In the genomic region with DNA sequence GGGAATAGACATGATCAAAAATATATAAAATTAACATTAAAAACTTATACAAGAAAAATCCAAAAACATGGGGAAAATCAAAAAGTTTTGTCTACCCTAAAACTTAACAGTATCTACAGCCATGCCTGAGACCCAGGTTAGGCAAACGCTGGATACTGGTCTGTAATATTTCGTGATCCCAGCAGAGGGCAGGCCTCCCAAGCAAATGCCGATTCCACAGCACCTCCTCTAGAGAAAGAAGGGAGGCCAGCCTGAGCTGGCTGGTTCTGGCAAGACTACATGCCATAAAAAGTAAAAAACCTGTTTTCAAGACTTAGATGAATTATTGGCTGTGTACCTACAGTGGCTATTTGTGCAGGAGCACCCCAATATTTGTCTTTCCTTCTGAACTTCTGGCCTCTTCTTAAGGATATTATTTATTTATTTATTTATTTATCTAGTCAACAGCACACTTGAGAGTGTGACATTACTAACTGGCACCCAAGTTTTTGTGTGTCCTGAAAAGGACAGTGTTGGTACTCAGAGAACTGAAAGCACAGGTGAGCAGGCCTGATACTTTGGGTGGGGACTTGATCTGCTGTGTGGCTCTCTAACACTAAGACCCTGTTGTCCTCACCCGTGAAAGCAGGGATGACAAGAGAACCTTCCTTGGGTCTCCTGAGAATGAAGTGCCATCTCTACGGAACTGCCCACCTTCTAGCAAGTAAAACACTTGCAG, we compare ENCODE assay signal across 8 mouse cellular contexts.
DNase-seq lines count a peak whose midpoint lies in the region; ATAC-seq lines count a peak whose summit lies in the region.

No protein-coding gene starts in this region.

- no peak overlapping the region for H3K9ac ChIP-seq in midbrain, embryonic 12.5 days (replicated peaks)

- H3K4me1 ChIP-seq in midbrain, embryonic 12.5 days = no peaks in the 10 kb centered on the region

- no peak overlapping the region for H3K4me2 ChIP-seq in midbrain, embryonic 12.5 days (replicated peaks)

- no peaks in the 10 kb centered on the region for H3K27me3 ChIP-seq in midbrain, embryonic 12.5 days

- H3K4me3 ChIP-seq in midbrain, embryonic 12.5 days = no peak overlapping the region

- 34% methylated on average over 5 of the region's 5 CpGs for WGBS in midbrain, embryonic 12.5 days

- no peaks in the 10 kb centered on the region for H3K9me3 ChIP-seq in midbrain, embryonic 12.5 days

- peak; percentile 91 for DNase-seq in adipocyte (ENCODE audit: low spot score)
- peak; percentile 86 for DNase-seq in embryo, embryonic 10.5 days (ENCODE audit: low spot score)
- peak; percentile 63 to 66 for DNase-seq in gastrocnemius, postnatal 36 days
- DNase-seq in kidney, adult 11 months = peak; percentile 76
- DNase-seq in left cerebral cortex, postnatal 36 days (ENCODE audit: low spot score in 2 of 2) = peak; percentile 73 to 81
- peak; percentile 45 for DNase-seq in skeletal muscle tissue, adult 2 months (ENCODE audit: low read depth, low spot score)

- H3K27ac ChIP-seq in midbrain, embryonic 12.5 days (replicated peaks) = no peak overlapping the region

- H3K36me3 ChIP-seq in midbrain, embryonic 12.5 days = no peaks in the 10 kb centered on the region

- ATAC-seq in midbrain, embryonic 12.5 days (ENCODE audit: low FRiP score, low read depth) = peak; percentile 94
- no peak for ATAC-seq in erythroblast, adult 5-6 weeks (replicated peaks; ENCODE audit: low FRiP score, poor library complexity, severe bottlenecking)

- intact Hi-C loops in gastrocnemius, postnatal 36 days (cut with DNase I) = loop anchor here (1.0 to 10.0 kb wide), 3 partner anchors 260 to 647 kb away; no protein-coding TSS in a partner anchor
- intact Hi-C loops in left cerebral cortex, postnatal 36 days (cut with DNase I) = loop anchor here (1.0 to 10.0 kb wide), 3 partner anchors 280 to 642 kb away; no protein-coding TSS in a partner anchor
